Mouse (Mus musculus): Measurements from ENCODE around the gene Itgb1. TPM values are rescaled to one million over a fixed set of nuclear protein-coding genes. Genes with fewer than 3 reads are reported as not detected.

Gene Itgb1
- 1,037 TPM for polyA plus RNA-seq (2017; shearing (Covaris generic))

GRCm38 (mm10) chr8:128685507-128686428, at the start of gene Itgb1:
Gene Itgb1, plus strand, starts transcription at chr8:128685654.

Other genes with a start within 250 kb of the Itgb1 start
- gene Gm3952, start 113.0 kb downstream of the Itgb1 start, polyA plus RNA-seq (2017; shearing (Covaris generic)), result not detected